Mouse (Mus musculus) kidney, embryonic 16.5 days (tissue): ENCODE results near the gene Olfr1423. TPM values are rescaled to one million over a fixed set of nuclear protein-coding genes. Genes with fewer than 3 reads are reported as not detected.

Experiments used
- polyA plus RNA-seq: library from polyadenylated mRNA; unstranded; fragments of >200 nt; fragmentation: Nextera tagmentation; extraction: Ambion mirVana; gene quantifications from 2 replicates; pipeline ENCODE4 v1.2.1, GENCODE M21; 2015

Gene Olfr1423
- polyA plus RNA-seq, 1 experiment from 2014 or later = not detected

Other genes with a start within 250 kb of the Olfr1423 start
- 25.5 and 26.5 TPM in 2 replicates for gene Stx3, start 221.9 kb downstream of the Olfr1423 start, polyA plus RNA-seq
- 0.16 TPM in 1 of 2 replicates, not detected in the other for gene Olfr1417, start 202.1 kb downstream of the Olfr1423 start, polyA plus RNA-seq
- not detected in 2 replicates for gene Olfr1418, start 180.3 kb downstream of the Olfr1423 start, polyA plus RNA-seq
- gene Olfr1419, start 166.2 kb downstream of the Olfr1423 start, polyA plus RNA-seq = not detected in 2 replicates
- gene Olfr1420, start 154.8 kb downstream of the Olfr1423 start, polyA plus RNA-seq = not detected in 2 replicates
- 20.0 and 22.5 TPM in 2 replicates for gene Patl1, start 128.9 kb downstream of the Olfr1423 start, polyA plus RNA-seq
- 4.1 and 4.2 TPM in 2 replicates for gene Osbp, start 75.4 kb downstream of the Olfr1423 start, polyA plus RNA-seq
- not detected in 2 replicates for gene Olfr1424, start 21.4 kb upstream of the Olfr1423 start, polyA plus RNA-seq
- gene Olfr1425, start 36.4 kb upstream of the Olfr1423 start, polyA plus RNA-seq = not detected in 2 replicates
- gene Olfr1426, start 50.7 kb upstream of the Olfr1423 start, polyA plus RNA-seq = not detected in 2 replicates
- gene Olfr1427, start 62.0 kb upstream of the Olfr1423 start, polyA plus RNA-seq = not detected in 2 replicates
- gene Olfr1428, start 74.6 kb upstream of the Olfr1423 start, polyA plus RNA-seq = not detected in 2 replicates
- not detected in 2 replicates for gene Olfr76, start 81.9 kb upstream of the Olfr1423 start, polyA plus RNA-seq
- gene Olfr1555-ps1, start 128.8 kb upstream of the Olfr1423 start, polyA plus RNA-seq = not detected in 2 replicates
- gene Olfr1431, start 159.3 kb upstream of the Olfr1423 start, polyA plus RNA-seq = not detected in 2 replicates
- not detected in 2 replicates for gene Olfr1432, start 191.3 kb upstream of the Olfr1423 start, polyA plus RNA-seq
- gene Olfr262, start 200.3 kb upstream of the Olfr1423 start, polyA plus RNA-seq = not detected in 2 replicates
- not detected in 2 replicates for gene Olfr235, start 219.7 kb upstream of the Olfr1423 start, polyA plus RNA-seq
- gene Olfr1434, start 238.5 kb upstream of the Olfr1423 start, polyA plus RNA-seq = not detected in 2 replicates